Mouse (Mus musculus): ENCODE data around the gene Hira. TPM values are rescaled to one million over a fixed set of nuclear protein-coding genes. Genes with fewer than 3 reads are reported as not detected.

Gene Hira
- polyA plus RNA-seq, 1 experiment from 2014 or later, result 14.7 TPM

Other genes with a start within 250 kb of the Hira start
- gene Sept5, start 247.1 kb upstream of the Hira start, polyA plus RNA-seq (2014; fragmentation: Nextera tagmentation; extraction: Ambion mirVana), result 40.7 and 52.0 TPM in 2 replicates
- 28.5 and 30.3 TPM in 2 replicates for gene Cldn5, start 100.2 kb upstream of the Hira start, polyA plus RNA-seq (2014; fragmentation: Nextera tagmentation; extraction: Ambion mirVana)
- 72.2 and 87.9 TPM in 2 replicates for gene Ufd1, start 65.3 kb upstream of the Hira start, polyA plus RNA-seq (2014; fragmentation: Nextera tagmentation; extraction: Ambion mirVana)
- gene Cdc45, start 65.0 kb upstream of the Hira start, polyA plus RNA-seq (2014; fragmentation: Nextera tagmentation; extraction: Ambion mirVana), result 58.1 and 61.7 TPM in 2 replicates
- 16.1 TPM in 2 replicates for gene 2510002D24Rik, start 40.5 kb upstream of the Hira start, polyA plus RNA-seq (2014; fragmentation: Nextera tagmentation; extraction: Ambion mirVana)
- gene Gm28539, start 40.5 kb upstream of the Hira start, polyA plus RNA-seq (2014; fragmentation: Nextera tagmentation; extraction: Ambion mirVana), result not detected in 2 replicates
- gene Mrpl40, start 175 bp upstream of the Hira start, polyA plus RNA-seq (2014; fragmentation: Nextera tagmentation; extraction: Ambion mirVana), result 86.4 and 92.8 TPM in 2 replicates

Measured in midbrain, embryonic 11.5 days (tissue).